Mouse (Mus musculus) c-Kit-positive CD71-positive TER-119-negative erythroid progenitor cells, embryonic 14.5 days (primary cell): ENCODE data around the gene Klk1.
A peak's percentile ranks its signal among the peaks of the same experiment; 100 is the strongest.
"Not testable (repeated sequence)": the region's sequence is repeated elsewhere in the genome, so short reads cannot be mapped to it uniquely, and the experiment has no call there.

ENCODE experiments used
- DNase-seq: peaks from one replicate; pipeline ENCODE4 v3.0.0-alpha.2; 2013; ENCODE audit warnings: low read depth

Gene Klk1

GRCm38 (mm10) chr7:44225076-44225475, at the start of gene Klk1:
TSS of gene Klk1 (plus strand) at chr7:44225360.
- no peak for DNase-seq

- DNase-seq: no peak
These were observed 45.7 kb upstream of the Klk1 start for GRCm38 (mm10) chr7:44179299-44180045.

- DNase-seq: not testable (repeated sequence)
These were observed 38.6 kb upstream of the Klk1 start for GRCm38 (mm10) chr7:44186516-44186915.

GRCm38 (mm10) chr7:44187936-44188335, 37.2 kb upstream of the Klk1 start, which contains the start of gene Klk1b24:
TSS of gene Klk1b24 (plus strand) at chr7:44188236.
- DNase-seq: not testable (repeated sequence)

GRCm38 (mm10) chr7:44193466-44193865, 31.7 kb upstream of the Klk1 start:
- DNase-seq: not testable (repeated sequence)

- no peak for DNase-seq
These were observed 27.3 kb upstream of the Klk1 start, which contains the start of gene Klk1b3 for GRCm38 (mm10) chr7:44197891-44198290. TSS of gene Klk1b3 (plus strand) at chr7:44198191.

- DNase-seq: not testable (repeated sequence)
These were observed 18.0 kb upstream of the Klk1 start, which contains the start of gene Klk1b4 for GRCm38 (mm10) chr7:44207135-44207534. TSS of gene Klk1b4 (plus strand) at chr7:44207435.

GRCm38 (mm10) chr7:44208307-44208706, 16.9 kb upstream of the Klk1 start:
- no peak for DNase-seq

- DNase-seq: no peak
These were observed 9.5 kb upstream of the Klk1 start, which contains the start of gene Klk1b5 for GRCm38 (mm10) chr7:44215645-44216044. TSS of gene Klk1b5 (plus strand) at chr7:44215945.

GRCm38 (mm10) chr7:44221601-44222000, 3.6 kb upstream of the Klk1 start:
- not testable (repeated sequence) for DNase-seq

GRCm38 (mm10) chr7:44222335-44222734, 2.8 kb upstream of the Klk1 start:
- DNase-seq: not testable (repeated sequence)

- DNase-seq: no peak
These were observed 10.7 kb downstream of the Klk1 start, which contains the start of gene Gm36864 for GRCm38 (mm10) chr7:44235909-44236308. TSS of gene Gm36864 (plus strand) at chr7:44236177.

- DNase-seq: no peak
These were observed 14.8 kb downstream of the Klk1 start for GRCm38 (mm10) chr7:44239913-44240312.

- DNase-seq: no peak
These were observed 15.6 kb downstream of the Klk1 start for GRCm38 (mm10) chr7:44240712-44241111.

- DNase-seq: no peak
These were observed 16.0 kb downstream of the Klk1 start for GRCm38 (mm10) chr7:44241163-44241562.

GRCm38 (mm10) chr7:44244080-44244479, 18.9 kb downstream of the Klk1 start:
- no peak for DNase-seq

- peak; percentile 68 for DNase-seq
These were observed 21.2 kb downstream of the Klk1 start, which contains the start of the genes 1700028J19Rik and 2410002F23Rik for GRCm38 (mm10) chr7:44246055-44246983. TSS of gene 1700028J19Rik (minus strand) at chr7:44246695. TSS of gene 2410002F23Rik (plus strand) at chr7:44246722.

- DNase-seq: peak; percentile 35
These were observed 21.9 kb downstream of the Klk1 start for GRCm38 (mm10) chr7:44246984-44247470.

GRCm38 (mm10) chr7:44247971-44248370, 22.8 kb downstream of the Klk1 start:
- DNase-seq: no peak

- DNase-seq: no peak
These were observed 24.1 kb downstream of the Klk1 start for GRCm38 (mm10) chr7:44249248-44249647.

- DNase-seq: not testable (repeated sequence)
These were observed 25.6 kb downstream of the Klk1 start for GRCm38 (mm10) chr7:44250732-44251275.
